Mouse (Mus musculus) embryonic facial prominence, embryonic 11.5 days (tissue): ENCODE measurements around the gene Hrh3. TPM values are rescaled to one million over a fixed set of nuclear protein-coding genes. Genes with fewer than 3 reads are reported as not detected.
A peak's percentile ranks its signal among the peaks of the same experiment; 100 is the strongest.

Experiments used
- ATAC-seq: fragments of 200-750 bp; cut with Nextera tagmentation; replicated peaks from 2 replicates; pipeline ENCODE4 v1.8.0; 2017; ENCODE audit warnings: low read depth; ENCODE audit not compliant: insufficient number of reproducible peaks, low FRiP score, low TSS enrichment
- DNase-seq: peaks from one replicate; pipeline ENCODE4 v3.0.0-alpha.2; 2015; ENCODE audit warnings: low spot score
- H3K27ac ChIP-seq: fragments of 300-500 bp; sonication (generic); replicated peaks from 2 replicates; pipeline ENCODE4 v1.5.1; 2014; ENCODE audit warnings: mild to moderate bottlenecking, low read depth, low read length, control low read depth
- H3K27me3 ChIP-seq: fragments of 300-500 bp; sonication (generic); 2 replicates; pipeline ENCODE4 v1.6.1; 2014; ENCODE audit warnings: mild to moderate bottlenecking, low read length, moderate library complexity, mixed read lengths; ENCODE audit not compliant: control insufficient read depth, insufficient read depth
- H3K36me3 ChIP-seq: fragments of 300-500 bp; sonication (generic); replicated peaks from 2 replicates; pipeline ENCODE4 v1.6.1; 2014; ENCODE audit warnings: low read depth, mild to moderate bottlenecking, low read length, moderate library complexity, mixed read lengths; ENCODE audit not compliant: control insufficient read depth, insufficient read depth
- H3K4me1 ChIP-seq: fragments of 300-500 bp; sonication (generic); 2 replicates; pipeline ENCODE4 v1.6.1; 2014; ENCODE audit warnings: low read length, mixed read lengths; ENCODE audit not compliant: control insufficient read depth, insufficient read depth
- H3K4me2 ChIP-seq: fragments of 300-500 bp; sonication (generic); 2 replicates; pipeline ENCODE4 v1.6.1; 2014; ENCODE audit warnings: low read depth, mild to moderate bottlenecking, control low read depth, low read length, moderate library complexity
- H3K4me3 ChIP-seq: fragments of 300-500 bp; sonication (generic); 2 replicates; pipeline ENCODE4 v1.5.1; 2014; ENCODE audit warnings: low read depth, low read length, control low read depth
- H3K9ac ChIP-seq: fragments of 300-500 bp; sonication (generic); replicated peaks from 2 replicates; pipeline ENCODE4 v1.6.1; 2014; ENCODE audit warnings: mild to moderate bottlenecking, control low read depth, low read length
- H3K9me3 ChIP-seq: fragments of 300-500 bp; sonication (generic); replicated peaks from 2 replicates; pipeline ENCODE4 v1.6.1; 2016; ENCODE audit warnings: mild to moderate bottlenecking, low read length, inconsistent platforms, mixed read lengths; ENCODE audit not compliant: control insufficient read depth
- WGBS: fragments of 180-500 bp; shearing (Covaris S2); extraction: QIAGEN DNeasy Blood & Tissue Kit; methylation state at CpG from one replicate; pipeline ENCODE4 v1.1.7; 2014; 5-methylcytosine and 5-hydroxymethylcytosine counted together
- polyA plus RNA-seq: library from polyadenylated mRNA; unstranded; fragments of >200 nt; fragmentation: Nextera tagmentation; extraction: Ambion mirVana; gene quantifications from 2 replicates; pipeline ENCODE4 v1.2.1, GENCODE M21; 2014

The Hrh3 gene
- polyA plus RNA-seq, 1 experiment from 2014 or later, result 0.41 TPM

DNA sequence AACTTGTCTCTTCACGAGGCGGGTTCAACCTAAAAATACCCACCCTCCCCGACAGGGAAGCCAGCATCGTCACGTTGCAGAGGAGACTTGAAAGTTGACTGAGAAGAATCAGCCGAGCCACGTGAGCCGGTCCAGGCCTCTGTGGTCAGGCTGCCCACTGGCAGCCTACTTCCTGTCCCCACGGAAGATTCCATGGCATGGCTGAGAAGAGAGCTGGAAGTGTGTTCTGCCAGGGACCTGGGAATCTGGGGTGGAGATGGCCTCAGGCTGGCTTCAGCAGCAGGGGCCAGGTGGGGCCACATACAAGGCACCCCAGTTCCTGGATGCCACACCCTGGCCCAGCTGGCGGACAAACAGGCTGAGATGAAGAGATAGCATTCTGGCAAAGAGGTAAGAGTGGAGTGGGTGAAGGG is 11.8 kb upstream of the Hrh3 start:
- Histone ChIP-seq H3K36me3 (no peaks in the 10 kb centered on the region), H3K27ac (no peak overlapping the region), H3K9me3 (no peaks in the 10 kb centered on the region), H3K27me3 (no peaks in the 10 kb centered on the region), H3K4me3 (no peak overlapping the region), H3K4me2 (no peak overlapping the region), H3K4me1 (peaks cover 3% of the 10 kb centered on the region), H3K9ac (no peak overlapping the region)
- DNase-seq (no peak), ATAC-seq (no peak)
- WGBS, result 75% methylated on average over 10 of the region's 10 CpGs

DNA sequence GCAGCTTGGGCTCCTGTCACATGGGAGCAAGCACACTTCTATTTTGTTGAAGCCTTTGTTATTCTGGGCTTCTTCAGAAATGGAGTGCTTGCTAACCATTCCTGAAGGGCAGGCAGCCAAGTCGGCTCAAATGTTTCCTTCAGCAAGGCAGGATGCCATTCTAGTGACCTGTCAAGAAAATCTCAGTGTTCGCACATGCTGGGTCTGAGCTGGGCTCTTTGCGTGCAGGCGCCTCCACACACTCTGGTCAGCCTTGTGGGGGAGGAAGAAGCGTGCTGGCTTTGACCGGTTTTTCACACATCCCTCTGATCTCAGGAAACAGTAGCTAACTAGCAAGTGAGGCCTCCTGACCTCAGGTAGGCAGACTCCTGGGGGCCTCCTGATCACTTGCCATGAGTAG is 11.0 kb upstream of the Hrh3 start:
- H3K27ac ChIP-seq, result no peak overlapping the region

DNA sequence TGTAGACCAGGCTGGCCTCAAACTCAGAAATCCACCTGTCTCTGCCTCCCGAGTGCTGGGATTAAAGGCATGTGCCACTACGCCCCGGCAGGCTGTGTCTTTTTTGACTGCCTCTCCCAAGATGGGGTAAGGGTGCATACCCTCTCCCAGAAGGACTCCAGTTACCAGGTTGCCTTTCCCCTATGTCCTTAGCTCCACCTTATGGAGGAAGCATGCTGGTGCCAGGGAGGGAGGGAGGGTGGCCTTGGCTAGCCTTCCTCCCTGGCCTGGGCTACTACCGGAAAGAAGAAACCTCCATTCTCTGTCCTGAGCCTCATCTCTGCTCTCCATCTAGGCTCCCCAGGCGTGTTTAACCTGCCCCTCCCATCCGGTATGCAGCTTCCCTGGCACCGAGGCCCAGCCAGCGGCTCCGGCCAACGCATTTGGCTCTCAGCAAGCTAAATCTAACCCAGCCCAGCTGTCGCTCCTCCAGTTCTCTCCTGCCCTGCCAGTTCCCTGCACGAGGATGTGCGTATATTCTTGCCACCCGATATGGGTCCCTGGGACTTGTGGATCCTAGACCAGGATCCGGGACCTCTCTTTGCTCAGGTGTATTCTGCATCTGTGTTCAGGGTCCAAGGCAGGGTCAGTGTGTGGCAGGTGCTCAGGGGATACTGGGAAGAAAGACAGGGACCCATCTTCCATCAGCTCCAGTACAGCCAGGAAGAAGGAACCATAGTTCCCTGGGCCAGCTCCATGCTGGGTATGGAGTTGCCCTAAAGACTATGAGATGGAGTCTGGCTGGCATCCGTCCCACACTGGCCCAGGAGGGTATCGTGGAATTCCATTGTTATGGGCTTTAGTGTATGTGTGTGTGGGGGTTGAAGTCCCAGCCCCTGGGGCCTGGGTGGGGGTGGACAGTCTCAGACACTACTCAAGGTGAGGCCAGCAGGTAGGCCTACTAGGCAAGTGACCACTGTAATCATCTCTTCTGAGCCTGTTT is 9.9 kb upstream of the Hrh3 start:
- Histone ChIP-seq H3K36me3 (no peaks in the 10 kb centered on the region), H3K9me3 (no peaks in the 10 kb centered on the region), H3K4me2 (no peak overlapping the region), H3K9ac (no peak overlapping the region), H3K27ac (no peak overlapping the region), H3K27me3 (no peaks in the 10 kb centered on the region), H3K4me3 (no peak overlapping the region), H3K4me1 (peaks cover 3% of the 10 kb centered on the region)
- WGBS, result 63% methylated on average over 17 of the region's 17 CpGs
- DNase-seq (no peak), ATAC-seq (no peak)

More for the DNA sequence above, 11.0 kb upstream of the Hrh3 start:
- no peak overlapping the region for H3K9ac ChIP-seq
- no peak overlapping the region for H3K4me2 ChIP-seq
- H3K4me3 ChIP-seq, result no peak overlapping the region
- H3K27me3 ChIP-seq, result no peaks in the 10 kb centered on the region
- WGBS, result 48% methylated on average over 6 of the region's 6 CpGs
- no peak for ATAC-seq
- no peak for DNase-seq
- H3K4me1 ChIP-seq, result peaks cover 3% of the 10 kb centered on the region
- no peaks in the 10 kb centered on the region for H3K36me3 ChIP-seq
- no peaks in the 10 kb centered on the region for H3K9me3 ChIP-seq

DNA sequence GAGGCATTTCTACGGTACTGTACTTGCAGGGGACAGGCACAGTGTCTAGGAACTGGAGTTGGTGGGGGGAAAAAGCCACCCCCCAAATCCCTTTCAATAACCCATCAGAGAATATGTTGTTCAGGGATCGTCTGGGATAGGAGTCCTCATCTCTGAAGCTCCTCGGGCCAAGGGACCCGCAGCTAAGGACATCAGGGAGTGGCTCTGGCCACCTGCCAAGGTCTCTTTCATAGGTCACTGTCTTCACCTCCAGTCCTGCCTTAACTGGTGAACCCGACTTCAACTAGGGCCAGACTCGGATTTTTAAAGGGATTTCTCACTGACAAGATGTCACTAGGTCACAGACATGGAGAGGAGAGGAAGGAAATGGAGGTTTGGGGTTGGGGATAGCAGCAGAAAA is 4.0 kb upstream of the Hrh3 start:
- DNase-seq (no peak), ATAC-seq (no peak)
- no peak overlapping the region for H3K4me3 ChIP-seq
- H3K27ac ChIP-seq, result no peak overlapping the region
- 64% methylated on average over 6 of the region's 6 CpGs for WGBS
- no peaks in the 10 kb centered on the region for H3K36me3 ChIP-seq
- peaks cover 26% of the 10 kb centered on the region for H3K27me3 ChIP-seq
- no peak overlapping the region for H3K9ac ChIP-seq
- H3K4me1 ChIP-seq, result peaks cover 2% of the 10 kb centered on the region; the same call in 1 of the 2 replicates
- H3K9me3 ChIP-seq, result no peaks in the 10 kb centered on the region
- no peak overlapping the region for H3K4me2 ChIP-seq

DNA sequence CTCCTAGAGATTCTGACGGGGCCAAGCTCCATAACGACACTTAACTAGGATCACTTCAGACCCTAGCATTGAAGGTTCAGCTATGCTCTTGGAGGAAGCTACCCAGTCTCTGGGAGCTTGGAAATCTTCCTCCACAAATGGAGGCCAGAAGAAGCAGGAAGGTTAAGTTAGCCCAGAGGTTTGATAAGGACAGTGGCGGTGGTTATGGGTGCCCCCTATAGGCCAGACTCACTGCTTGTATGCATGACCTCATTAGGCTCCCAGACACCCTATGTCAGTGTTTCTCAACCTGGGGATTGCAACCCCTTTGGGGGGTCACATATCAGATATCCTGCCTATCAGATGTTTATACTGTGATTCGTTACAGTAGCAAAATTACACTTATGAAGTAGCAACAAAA is 2.8 kb upstream of the Hrh3 start:
- Histone ChIP-seq H3K9ac (no peak overlapping the region), H3K4me2 (no peak overlapping the region), H3K27me3 (peaks cover 38% of the 10 kb centered on the region), H3K4me1 (peaks cover 2% of the 10 kb centered on the region; the same call in 1 of the 2 replicates), H3K36me3 (no peaks in the 10 kb centered on the region), H3K9me3 (no peaks in the 10 kb centered on the region), H3K4me3 (no peak overlapping the region), H3K27ac (no peak overlapping the region)
- ATAC-seq, result no peak
- DNase-seq, result no peak
- 66% methylated on average over 4 of the region's 4 CpGs for WGBS

DNA sequence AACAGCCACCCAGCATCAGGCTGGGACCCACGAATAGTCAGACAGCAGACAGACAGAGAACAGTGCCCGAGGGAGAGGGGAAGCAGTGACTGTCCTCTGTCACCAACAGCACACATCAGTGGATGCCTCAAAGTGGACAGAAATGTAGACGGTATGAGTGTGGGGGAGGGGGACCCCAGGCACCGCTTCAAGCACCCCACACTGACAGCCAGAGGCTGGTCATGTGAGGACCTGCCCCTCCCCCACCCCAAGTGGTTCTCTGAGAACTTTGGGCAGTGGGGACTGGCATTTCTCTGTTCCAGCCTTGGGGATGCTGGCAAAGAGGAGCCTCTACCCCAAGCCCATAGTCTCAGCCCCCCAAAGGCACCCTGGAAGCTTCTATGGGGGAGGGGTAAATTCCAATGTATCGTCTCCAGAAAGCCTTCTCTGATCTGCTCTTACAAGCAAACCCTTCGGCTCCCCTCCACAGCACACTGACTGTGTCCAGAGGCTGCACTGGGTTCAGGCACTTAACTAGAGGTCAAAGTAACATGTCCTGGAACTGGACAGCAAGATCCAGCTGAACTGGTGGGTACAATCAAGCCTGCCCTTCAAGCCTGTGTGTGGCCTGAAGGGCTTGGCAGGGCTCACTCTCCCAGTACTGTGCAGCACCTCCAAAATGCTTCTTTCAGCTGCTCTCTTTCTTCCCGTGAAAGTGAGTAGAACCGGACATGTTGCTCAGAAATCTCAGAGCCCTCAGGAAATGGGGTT is 1.3 kb upstream of the Hrh3 start:
- Histone ChIP-seq H3K4me1 (peaks cover 2% of the 10 kb centered on the region; the same call in 1 of the 2 replicates), H3K27ac (no peak overlapping the region), H3K4me2 (no peak overlapping the region), H3K9me3 (no peaks in the 10 kb centered on the region), H3K36me3 (no peaks in the 10 kb centered on the region), H3K4me3 (no peak overlapping the region), H3K27me3 (peaks cover 51% of the 10 kb centered on the region), H3K9ac (no peak overlapping the region)
- ATAC-seq (no peak; the same call in 1 of the 2 replicates), DNase-seq (no peak)
- 24% methylated on average over 8 of the region's 8 CpGs for WGBS

DNA sequence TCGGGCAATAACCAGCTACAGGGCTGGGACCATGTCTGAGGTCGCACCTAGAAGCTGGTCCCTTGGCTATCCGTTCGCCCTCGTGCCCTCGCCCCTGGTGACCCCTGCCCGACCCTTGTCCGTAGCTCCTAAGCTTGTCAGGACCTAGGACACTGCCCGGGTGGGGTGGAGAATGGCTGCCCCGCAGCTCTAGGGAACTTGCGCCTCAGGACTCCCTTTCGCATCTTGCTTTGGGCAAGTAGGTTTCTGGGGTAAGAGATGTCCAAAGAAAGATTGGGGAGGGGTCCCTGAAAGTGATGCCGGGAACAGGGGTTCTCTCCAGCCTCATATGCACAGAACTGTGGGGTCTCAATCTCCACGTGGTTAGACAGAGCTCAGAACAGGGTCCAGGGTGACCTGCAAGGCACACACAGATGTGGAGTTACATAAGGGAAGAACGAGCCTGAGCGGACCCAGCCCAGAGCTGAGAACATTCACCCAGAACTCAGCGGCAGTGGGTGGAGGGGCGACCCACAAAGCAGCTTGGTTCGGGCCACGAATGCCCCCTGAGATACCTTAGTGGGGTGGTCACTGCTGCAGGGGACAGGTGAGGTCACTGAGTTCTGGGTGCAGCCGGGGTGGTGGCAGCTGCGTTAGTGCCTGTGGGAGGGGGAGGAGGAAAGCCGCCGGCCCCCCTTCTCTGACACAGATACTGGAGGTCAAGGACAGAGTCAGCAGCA is 530 bp upstream of the Hrh3 start:
- 7% methylated on average over 24 of the region's 24 CpGs for WGBS
- H3K27me3 ChIP-seq, result peaks cover 58% of the 10 kb centered on the region
- DNase-seq, result no peak
- H3K9me3 ChIP-seq, result no peaks in the 10 kb centered on the region
- H3K27ac ChIP-seq, result no peak overlapping the region
- H3K4me2 ChIP-seq, result peak overlapping the region; percentile 97
- 0 out of 2 replicates have a peak, but pooled peaks have one; percentile 5 for ATAC-seq
- H3K4me1 ChIP-seq, result peaks cover 2% of the 10 kb centered on the region; the same call in 1 of the 2 replicates
- no peak overlapping the region for H3K9ac ChIP-seq
- H3K4me3 ChIP-seq, result peak overlapping the region; percentile 43
- no peaks in the 10 kb centered on the region for H3K36me3 ChIP-seq
